Mouse (Mus musculus) ES-E14 (cell line): Measurements from ENCODE around the gene Sorcs2. TPM values are rescaled to one million over a fixed set of nuclear protein-coding genes. Genes with fewer than 3 reads are reported as not detected.

Experiments used
- DNase-seq: peaks from one replicate; pipeline ENCODE4 v3.0.0-alpha.2; 2013; ENCODE audit warnings: low read depth, low spot score
- H3K27ac ChIP-seq: 2 replicates; pipeline ENCODE4 v1.5.1; 2012; ENCODE audit warnings: low read depth, mild to moderate bottlenecking, low read length, moderate library complexity, mixed read lengths; ENCODE audit not compliant: poor library complexity, insufficient read depth, severe bottlenecking
- H3K36me3 ChIP-seq: 2 replicates; pipeline ENCODE4 v1.6.1; 2012; ENCODE audit warnings: mild to moderate bottlenecking, low read length, moderate library complexity, mixed read lengths; ENCODE audit not compliant: control insufficient read depth, poor library complexity, insufficient read depth, severe bottlenecking
- H3K4me1 ChIP-seq, 2 experiments: fragments of 150-350 bp in 1 of 2; sonication (generic) in 1 of 2; 2 replicates each; pipeline ENCODE4 v1.6.1; 2012; ENCODE audit warnings: low read length in 2 of 2, mild to moderate bottlenecking in 1 of 2, mixed read lengths in 1 of 2; ENCODE audit not compliant: control insufficient read depth in 2 of 2, insufficient read depth in 2 of 2, poor library complexity in 1 of 2
- H3K4me3 ChIP-seq, 2 experiments: fragments of 150-350 bp in 1 of 2; sonication (generic) in 1 of 2; 2 replicates each; pipeline ENCODE4 v1.5.1; 2012; ENCODE audit warnings: low read length in 2 of 2, low read depth in 1 of 2, mild to moderate bottlenecking in 1 of 2, mixed read lengths in 1 of 2; ENCODE audit not compliant: insufficient read depth in 1 of 2, poor library complexity in 1 of 2, severe bottlenecking in 1 of 2
- H3K9ac ChIP-seq: 2 replicates; pipeline ENCODE4 v1.6.1; 2012; ENCODE audit warnings: low read depth, mild to moderate bottlenecking, low read length, mixed read lengths; ENCODE audit not compliant: poor library complexity, insufficient read depth, severe bottlenecking
- H3K9me3 ChIP-seq: fragments of 150-350 bp; sonication (generic); 2 replicates; pipeline ENCODE4 v1.6.1; 2012; ENCODE audit warnings: low read depth, mild to moderate bottlenecking, low read length; ENCODE audit not compliant: control insufficient read depth, insufficient read depth
- CHD2 ChIP-seq: IDR thresholded peaks from 2 replicates; pipeline ENCODE4 v1.6.1; 2014; ENCODE audit warnings: mild to moderate bottlenecking, low read depth, low read length, inconsistent platforms
- HCFC1 ChIP-seq: IDR thresholded peaks from 2 replicates; pipeline ENCODE4 v1.6.1; 2012; ENCODE audit warnings: low read length, inconsistent platforms, borderline replicate concordance; ENCODE audit not compliant: insufficient read depth
- MAFK ChIP-seq: IDR thresholded peaks from 2 replicates; pipeline ENCODE4 v1.6.1; 2014; ENCODE audit warnings: mild to moderate bottlenecking, low read depth, low read length, inconsistent platforms; ENCODE audit not compliant: insufficient read depth
- ZC3H11A ChIP-seq: IDR thresholded peaks from 2 replicates; pipeline ENCODE4 v1.6.1; 2012; ENCODE audit warnings: low read depth, mild to moderate bottlenecking, inconsistent platforms, low read length, borderline replicate concordance
- ZNF384 ChIP-seq: IDR thresholded peaks from 2 replicates; pipeline ENCODE4 v1.6.1; 2012; ENCODE audit warnings: low read depth, low read length, inconsistent platforms
- in situ Hi-C, 2 experiments: fragments of 600-800 bp; cut with MboI; formaldehyde crosslinking; loops; one replicate each; pipeline ENCODE4 v1.15.1; 2025; ENCODE audit warnings: low sequenced_read_pairs in 2 of 2, inconsistent platforms in 1 of 2; ENCODE audit not compliant: unreplicated experiment in 2 of 2
- total RNA-seq: library from RNA; depleted of rRNA; stranded (reverse); fragments of 300-350 nt; gene quantifications from 2 replicates; pipeline ENCODE4 v1.2.3, GENCODE M21; 2012

Sorcs2 gene
- total RNA-seq, 1 experiment, result 5.4 TPM

DNA sequence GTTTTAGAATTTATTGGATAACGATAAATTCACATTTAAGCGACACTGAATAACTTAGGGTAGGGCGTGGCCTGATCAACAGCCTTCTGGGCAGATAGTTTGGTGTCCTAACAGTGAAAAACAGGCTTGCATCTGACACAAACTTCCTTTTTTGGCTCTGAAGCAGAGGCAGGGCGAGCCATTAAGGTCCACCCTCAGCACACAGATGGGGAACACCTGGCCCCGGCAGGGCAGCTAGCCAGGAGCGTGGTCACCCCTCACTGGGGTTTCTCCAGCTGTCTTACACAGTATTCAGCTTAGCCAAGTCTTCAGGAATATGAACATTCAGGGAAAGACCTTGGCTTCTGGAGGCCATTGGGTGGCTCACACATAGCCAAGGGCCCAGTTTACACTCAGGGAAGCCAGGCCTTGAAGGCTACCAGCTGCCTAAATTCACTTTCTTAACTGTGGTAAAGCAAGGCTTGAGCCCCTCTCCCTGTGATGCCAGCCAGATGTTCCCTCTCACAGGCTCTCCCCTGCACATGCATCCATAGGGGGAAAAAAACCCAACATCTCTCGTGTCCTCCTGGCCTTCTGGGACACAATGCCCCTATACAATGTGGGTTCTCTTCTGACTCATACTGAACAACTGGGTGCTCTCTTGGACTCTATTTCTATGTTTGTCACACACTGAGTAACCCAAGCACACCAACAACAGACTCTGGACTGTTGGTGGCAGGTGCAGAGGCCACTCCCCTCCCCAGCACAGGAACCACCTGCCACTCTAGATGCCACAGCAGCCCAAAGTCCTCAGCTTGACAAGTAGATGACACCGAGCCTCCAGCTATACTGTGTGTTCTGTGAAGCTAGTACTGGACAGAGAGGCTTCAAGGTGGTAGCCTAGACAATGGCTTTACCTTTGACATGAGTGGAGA lies 20.2 kb downstream of the Sorcs2 start:
- no peak overlapping the region for H3K27ac ChIP-seq
- no peak for DNase-seq
- in situ Hi-C loops, result no loop called here
- H3K4me1 ChIP-seq, result peaks cover 4 to 18% of the 10 kb centered on the region in 2 experiments; a peak in 3 of 4 replicates
- H3K9ac ChIP-seq, result no peak overlapping the region
- no peaks in the 10 kb centered on the region for H3K36me3 ChIP-seq
- no peaks in the 10 kb centered on the region for H3K9me3 ChIP-seq
- TF ChIP-seq MAFK, result no peak
- no peak for TF ChIP-seq HCFC1
- TF ChIP-seq CHD2, result no peak
- TF ChIP-seq ZC3H11A, result no peak
- TF ChIP-seq ZNF384, result no peak
- H3K4me3 ChIP-seq, result no peak overlapping the region

DNA sequence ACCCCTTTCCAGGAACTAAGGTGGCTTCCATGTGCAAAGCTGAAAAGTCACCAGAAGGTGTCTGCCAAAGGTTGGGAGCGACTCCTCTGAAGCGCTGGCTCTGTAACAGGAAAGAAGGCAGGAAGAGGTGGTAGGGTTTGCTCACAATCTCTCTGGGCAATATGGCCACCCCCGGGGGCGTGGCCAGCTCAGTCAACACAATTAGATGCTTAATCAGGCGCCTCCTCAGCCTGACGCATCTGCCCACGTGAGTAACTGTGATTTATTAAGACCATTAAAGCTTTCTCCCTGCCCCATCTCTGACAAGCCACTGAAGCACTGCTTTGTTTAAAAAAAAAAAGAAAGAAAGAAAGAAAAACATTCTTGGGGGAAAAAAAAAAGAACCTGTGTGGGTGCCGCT lies 22.1 kb downstream of the Sorcs2 start:
- Histone ChIP-seq H3K4me3 (no peak overlapping the region), H3K9me3 (no peaks in the 10 kb centered on the region), H3K9ac (no peak overlapping the region), H3K27ac (no peak overlapping the region), H3K36me3 (no peaks in the 10 kb centered on the region), H3K4me1 (peaks cover 4 to 18% of the 10 kb centered on the region in 2 experiments; a peak in 3 of 4 replicates)
- no peak for TF ChIP-seq CHD2
- TF ChIP-seq ZC3H11A, result no peak
- TF ChIP-seq HCFC1, result no peak
- no peak for TF ChIP-seq ZNF384
- no peak for TF ChIP-seq MAFK
- in situ Hi-C loops, result no loop called here
- DNase-seq, result no peak

DNA sequence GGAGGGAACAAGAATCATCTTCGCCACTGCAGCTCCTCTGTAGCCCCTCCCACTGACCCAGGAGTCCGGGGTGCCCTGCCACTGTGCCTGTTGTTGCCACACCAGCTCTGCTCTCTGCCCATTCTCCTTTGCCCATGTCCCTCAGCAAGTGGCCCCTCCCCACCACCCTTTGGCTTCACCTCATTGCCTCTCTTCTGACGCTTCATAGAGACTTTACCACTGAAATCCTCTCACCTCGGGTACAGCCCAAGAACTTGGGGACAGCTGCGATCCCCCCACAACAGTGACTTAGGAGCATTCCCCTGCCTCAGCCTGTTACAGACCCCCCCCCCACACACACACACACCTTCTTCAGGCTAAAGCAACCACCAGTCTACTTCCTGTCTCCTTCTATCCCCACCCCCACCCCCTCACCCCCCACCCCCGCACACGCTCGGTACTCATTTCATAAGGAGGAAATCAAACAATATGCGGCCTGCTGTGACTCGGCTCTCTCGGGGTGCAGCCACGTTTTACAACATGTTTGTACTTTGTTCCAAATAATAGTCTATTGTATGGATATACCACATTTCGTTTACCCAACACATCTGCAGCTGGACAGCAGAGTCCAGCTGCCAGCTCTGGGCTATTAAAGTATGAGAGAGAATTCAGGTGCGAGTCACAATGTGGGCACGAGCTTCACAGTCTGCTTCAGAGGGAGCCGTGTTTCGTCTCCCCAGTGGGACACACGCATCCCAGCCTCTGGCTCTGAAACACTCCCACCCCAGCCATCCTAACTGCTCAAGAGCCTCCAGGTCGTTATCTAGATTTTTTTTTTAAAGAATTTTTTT lies 23.5 kb downstream of the Sorcs2 start:
- Histone ChIP-seq H3K9me3 (no peaks in the 10 kb centered on the region), H3K36me3 (no peaks in the 10 kb centered on the region), H3K4me3 (no peak overlapping the region), H3K4me1 (peaks cover 4 to 13% of the 10 kb centered on the region in 2 experiments; a peak in 3 of 4 replicates), H3K9ac (no peak overlapping the region; the same call in 1 of the 2 replicates), H3K27ac (no peak overlapping the region)
- no peak for DNase-seq
- in situ Hi-C loops, result no loop called here
- TF ChIP-seq HCFC1 (no peak), ZNF384 (no peak), CHD2 (no peak), MAFK (no peak), ZC3H11A (no peak)

DNA sequence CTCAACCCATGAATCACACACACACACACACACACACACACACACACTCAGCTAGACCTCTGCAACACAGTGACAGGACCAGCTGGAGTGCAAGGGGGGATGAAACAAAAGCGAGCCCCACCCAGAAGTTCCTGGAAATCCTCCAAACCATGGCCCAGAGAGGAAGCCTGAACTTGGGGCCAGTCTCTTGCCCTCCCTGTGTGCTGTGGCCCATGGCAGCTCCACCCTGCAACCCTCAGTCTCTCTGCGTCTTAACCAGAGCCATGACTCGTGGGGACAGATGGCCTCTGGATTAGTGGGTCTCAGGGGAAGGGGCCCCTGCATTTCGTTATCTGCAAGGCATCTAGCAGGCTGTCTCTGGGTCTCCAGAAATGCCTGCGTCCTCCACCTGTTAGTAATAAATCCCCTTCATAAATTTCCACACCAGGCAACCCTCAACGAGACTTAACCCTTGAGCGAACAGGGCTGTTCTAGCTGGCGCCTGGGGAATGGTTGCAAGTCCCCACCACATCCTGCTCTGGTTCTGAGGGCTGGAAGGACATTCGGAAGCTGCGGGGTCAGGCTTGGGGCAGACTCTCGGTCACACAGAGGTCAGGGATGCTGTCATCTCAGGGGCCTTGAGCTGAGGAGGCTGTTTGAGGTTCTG lies 24.6 kb downstream of the Sorcs2 start:
- Histone ChIP-seq H3K9me3 (no peaks in the 10 kb centered on the region), H3K4me1 (peaks cover 4 to 13% of the 10 kb centered on the region in 2 experiments; a peak in 3 of 4 replicates), H3K4me3 (no peak overlapping the region), H3K9ac (peak overlapping the region; percentile 6; the same call in 1 of the 2 replicates), H3K27ac (no peak overlapping the region), H3K36me3 (no peaks in the 10 kb centered on the region)
- TF ChIP-seq ZNF384, result no peak
- TF ChIP-seq CHD2, result no peak
- TF ChIP-seq HCFC1, result no peak
- TF ChIP-seq ZC3H11A, result no peak
- no peak for TF ChIP-seq MAFK
- in situ Hi-C loops, result no loop called here
- no peak for DNase-seq
